Mouse (Mus musculus) liver, adult (tissue): ENCODE data around the gene Ccdc36.

Source experiments
- GATA4 ChIP-seq: IDR thresholded peaks from 2 replicates; pipeline ENCODE4 v1.6.1; 2014; ENCODE audit warnings: mild to moderate bottlenecking, low read length; ENCODE audit not compliant: insufficient replicate concordance

The Ccdc36 gene

DNA sequence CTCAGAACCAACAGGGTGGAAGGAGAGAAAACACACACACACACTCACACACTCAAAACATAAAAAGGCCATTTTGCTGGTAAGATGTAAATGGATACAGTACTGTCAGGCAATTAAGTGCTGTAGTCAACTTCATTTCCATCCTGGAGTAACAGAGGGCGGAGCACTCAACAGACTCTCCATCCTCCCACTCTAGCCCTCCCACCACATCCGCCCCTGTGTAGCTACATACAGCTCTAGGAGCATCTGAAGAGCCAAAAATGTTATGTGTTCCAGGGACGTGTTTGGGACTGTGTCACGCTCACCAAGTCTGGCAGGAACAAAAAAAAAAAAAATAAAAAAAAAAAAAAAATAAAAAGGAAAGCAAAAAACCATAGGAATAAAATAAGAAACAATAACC lies 25.2 kb downstream of the Ccdc36 start:
- no peak for TF ChIP-seq GATA4

DNA sequence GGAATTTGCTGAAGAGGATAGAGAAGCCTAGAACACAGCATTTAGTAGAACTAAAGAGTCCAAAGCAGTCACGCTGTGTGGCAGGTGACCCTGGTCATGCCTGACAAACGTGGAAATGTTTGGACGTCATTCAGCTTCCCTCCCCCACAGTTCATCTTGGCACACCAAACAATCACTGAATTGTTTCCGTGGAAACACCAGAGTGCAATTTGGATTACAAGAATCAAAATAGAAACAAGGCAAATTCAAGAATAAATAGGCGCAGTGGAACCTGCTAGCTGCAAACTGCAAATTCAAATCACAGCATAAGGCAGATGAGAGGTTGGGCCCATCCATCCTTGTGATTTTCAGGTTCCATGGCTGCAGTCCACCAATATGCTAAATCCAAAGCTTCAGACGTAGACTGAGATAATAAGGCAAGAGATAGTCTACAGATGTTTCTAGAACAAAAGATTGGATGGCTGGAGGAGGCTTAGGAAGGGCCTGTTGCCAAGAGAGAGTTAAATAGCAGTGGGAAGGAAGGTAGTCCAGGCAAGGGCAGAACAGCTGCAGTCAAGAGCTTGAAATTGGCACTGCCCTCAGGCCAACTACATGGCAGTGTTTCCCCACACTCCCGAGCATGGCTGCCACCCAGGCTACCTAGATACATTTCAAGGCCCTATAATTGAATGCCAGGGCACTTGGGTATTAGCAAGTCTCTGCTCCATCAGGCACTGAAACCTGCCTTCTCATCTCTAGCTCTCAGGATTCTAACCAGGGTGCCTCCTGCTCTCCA lies 26.9 kb downstream of the Ccdc36 start:
- no peak for TF ChIP-seq GATA4

DNA sequence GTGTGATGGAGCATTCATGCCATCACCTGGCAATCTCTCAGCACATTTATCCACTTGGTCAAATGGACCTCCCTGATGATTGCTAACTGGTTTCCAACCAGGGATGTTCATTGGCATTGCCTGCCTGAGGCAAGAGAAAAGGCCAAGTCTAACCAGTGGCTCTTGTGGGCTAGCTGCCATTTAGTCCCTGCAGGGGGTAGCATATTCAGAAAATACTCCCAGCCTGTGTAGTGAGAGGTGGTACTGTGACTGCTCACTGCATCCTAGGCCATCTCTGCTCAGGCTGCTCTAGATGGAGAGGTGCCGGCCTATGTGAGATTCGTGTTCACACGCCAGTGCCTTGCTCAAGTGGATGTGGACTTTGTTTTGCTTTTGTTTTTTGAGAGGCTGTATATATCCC lies 30.0 kb downstream of the Ccdc36 start:
- TF ChIP-seq GATA4: no peak

DNA sequence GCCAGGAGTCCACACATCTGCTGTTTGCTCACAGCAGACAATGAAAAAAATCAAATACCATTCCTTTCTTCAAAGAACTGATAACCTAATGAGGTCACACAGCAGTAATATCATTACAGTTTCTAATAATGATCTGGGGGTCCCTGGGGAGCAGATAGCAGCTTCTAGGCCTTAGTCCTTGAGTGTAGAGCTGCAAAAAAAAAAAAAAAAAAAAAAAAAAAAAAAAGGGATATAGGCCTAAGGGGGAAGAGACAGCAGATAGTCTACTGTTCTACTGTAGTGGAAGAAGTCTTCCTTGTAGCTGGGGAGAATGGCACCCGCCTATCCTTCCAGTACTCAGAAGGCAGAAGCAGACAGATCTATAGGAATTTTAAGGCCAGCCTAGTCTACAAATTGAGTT lies 32.9 kb downstream of the Ccdc36 start:
- TF ChIP-seq GATA4: no peak

DNA sequence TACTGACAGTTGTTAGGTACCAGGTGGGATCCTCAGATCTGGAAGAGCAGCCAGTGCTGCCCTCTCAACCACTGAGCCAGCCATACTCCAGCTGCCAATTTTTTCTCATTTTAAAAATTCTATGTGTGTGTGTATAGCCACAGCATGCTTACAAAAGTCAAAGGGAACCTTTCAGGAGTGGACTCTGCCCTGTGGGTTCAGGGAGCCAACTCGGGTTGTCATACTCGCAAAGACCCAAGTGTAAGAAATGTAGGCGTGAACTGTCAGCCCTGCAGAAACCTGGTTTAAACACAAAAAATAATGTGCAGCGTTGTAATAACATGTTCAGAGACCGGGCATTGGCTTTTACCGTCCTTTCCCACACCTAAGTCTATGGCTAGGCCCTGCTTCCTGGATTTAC lies 34.1 kb downstream of the Ccdc36 start:
- no peak for TF ChIP-seq GATA4

DNA sequence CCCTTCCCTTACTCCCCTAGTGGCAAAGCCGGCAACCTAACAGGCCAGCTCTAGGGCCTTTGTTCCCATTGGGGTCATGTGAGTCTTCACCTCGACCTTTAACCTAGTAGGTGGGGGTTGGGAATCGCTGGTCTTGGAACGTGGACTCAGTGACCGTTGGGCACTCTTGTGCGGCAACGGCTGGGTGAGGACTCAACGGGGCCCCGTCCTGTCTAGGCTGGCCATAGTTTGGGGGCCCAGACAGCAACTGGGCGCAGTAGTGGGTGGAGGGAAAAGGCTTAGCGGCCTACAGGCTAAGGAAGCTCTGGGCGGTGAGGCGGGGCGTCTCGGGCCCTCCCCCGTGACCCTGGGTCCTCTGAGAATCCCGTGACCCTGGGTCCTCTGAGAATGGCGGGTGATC lies 35.6 kb downstream of the Ccdc36 start, which contains the start of gene 1700102P08Rik:
Gene 1700102P08Rik, plus strand, starts transcription at position 130 of the 400 bp plus-strand sequence.
- no peak for TF ChIP-seq GATA4

DNA sequence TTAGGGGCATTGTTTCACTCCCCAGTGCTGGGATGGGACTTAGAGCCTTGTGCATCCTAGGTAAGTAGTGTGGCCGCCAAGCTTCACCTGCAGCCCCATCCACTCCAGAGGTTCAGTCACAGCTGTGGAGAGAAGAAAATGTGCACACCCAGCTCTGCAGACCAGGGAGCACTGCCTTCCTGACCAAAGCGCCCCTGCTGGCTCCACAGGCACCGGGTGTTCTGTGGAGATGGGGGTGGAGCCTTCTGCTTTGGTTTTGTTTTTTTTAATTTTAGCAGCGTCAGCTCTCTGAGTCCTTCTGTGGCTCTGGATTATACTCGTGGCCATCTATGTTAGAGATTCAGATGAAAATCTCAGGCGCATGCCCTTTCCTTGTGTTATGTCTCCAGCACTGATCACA lies 39.1 kb downstream of the Ccdc36 start:
- no peak for TF ChIP-seq GATA4

DNA sequence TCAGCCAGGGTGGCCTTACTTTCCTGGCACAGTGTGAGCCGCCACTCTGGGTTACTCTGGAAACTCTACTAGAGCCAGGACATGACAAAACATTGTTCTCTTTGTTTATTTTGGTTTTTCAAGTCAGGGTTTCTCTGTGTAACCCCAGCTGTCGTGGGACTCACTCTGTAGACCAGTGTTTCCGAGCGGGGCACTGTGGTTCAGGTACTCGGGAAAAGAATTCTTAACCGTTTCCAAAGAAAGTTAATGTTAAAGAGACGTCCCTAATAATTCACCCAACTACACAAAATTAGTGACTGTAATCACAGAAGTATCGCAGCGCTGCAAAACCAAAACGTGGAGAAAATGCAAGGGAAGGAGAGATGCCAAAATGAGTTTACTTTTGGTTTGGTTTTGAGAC lies 39.7 kb downstream of the Ccdc36 start:
- no peak for TF ChIP-seq GATA4

DNA sequence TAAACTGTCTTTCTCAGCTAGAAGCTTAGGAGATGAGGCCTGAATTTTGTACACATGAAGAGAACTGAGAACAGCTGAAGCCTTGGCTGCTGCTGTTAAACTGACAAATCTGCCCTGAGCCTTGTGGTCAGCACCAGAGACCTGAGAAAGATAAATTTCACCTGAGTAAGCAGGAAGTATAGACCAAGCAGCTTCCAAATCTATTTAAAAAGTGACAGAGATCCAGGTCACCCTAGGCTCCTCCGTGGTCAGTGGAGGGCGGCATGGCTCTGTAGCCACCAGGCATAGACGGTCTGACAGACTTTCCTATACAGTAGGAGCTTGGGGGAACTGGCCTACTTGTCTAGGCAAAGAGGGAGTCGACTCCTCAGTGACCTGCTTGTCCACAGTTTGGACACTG lies 41.5 kb downstream of the Ccdc36 start:
- TF ChIP-seq GATA4: no peak

DNA sequence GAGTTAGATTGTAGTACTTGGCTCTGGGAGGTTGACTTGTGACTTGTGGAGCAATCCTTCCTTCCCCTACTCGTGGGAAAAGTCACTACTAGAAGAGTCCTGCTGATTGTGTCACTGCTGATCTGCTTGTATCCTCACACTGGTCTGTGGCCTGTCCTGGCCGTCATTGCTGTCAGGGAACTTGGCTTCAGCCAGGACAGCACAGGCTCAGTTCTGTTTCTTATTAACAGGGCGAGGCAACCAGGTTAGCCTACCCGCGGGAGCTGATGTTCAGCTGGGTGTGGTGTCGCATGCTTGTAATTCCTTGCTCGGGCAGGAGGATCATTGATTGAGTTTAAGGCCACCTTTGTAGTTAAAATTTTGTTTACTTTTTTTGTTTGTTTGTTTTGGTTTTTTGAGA lies 43.3 kb downstream of the Ccdc36 start:
- no peak for TF ChIP-seq GATA4

DNA sequence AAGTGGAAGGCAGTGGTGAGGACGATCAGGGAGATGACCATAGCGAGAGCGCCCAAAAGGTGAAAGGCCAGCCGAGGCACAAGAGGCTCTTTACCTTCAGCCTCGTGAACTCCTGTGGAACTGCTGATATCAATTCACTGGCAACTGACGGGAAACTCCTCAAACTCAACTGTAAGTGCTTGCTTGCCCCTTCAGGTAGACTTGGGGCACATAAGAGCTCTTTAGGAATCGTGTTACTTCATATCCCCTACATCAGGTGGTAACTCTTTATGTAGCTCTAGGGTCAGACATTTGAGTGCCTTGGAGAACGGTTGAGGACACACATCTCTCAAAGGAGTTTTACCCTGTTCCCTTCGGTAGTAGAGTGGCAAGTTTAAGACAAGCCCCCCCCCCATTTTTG lies 46.9 kb downstream of the Ccdc36 start:
- TF ChIP-seq GATA4: no peak

DNA sequence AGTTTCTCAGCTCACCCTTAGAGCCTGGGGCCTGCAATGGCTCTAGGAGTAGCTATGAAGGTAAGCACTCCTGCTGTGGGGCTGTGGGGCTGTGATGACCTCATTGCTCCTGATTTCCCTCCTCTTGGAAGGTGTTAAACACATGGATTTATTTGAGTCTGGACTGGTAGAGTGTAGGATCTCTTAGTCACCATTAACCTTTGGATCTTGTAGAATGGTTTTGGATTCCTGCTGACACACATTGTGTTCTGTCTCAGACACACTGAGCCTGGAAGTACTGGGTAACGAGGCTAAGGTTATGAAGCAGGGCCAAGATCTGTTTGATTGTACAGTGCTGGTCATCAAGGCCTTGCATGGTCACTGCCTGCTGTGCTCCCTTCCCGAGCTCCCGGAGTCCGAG lies 49.0 kb downstream of the Ccdc36 start:
- TF ChIP-seq GATA4: no peak; the same call in 1 of the 2 replicates

DNA sequence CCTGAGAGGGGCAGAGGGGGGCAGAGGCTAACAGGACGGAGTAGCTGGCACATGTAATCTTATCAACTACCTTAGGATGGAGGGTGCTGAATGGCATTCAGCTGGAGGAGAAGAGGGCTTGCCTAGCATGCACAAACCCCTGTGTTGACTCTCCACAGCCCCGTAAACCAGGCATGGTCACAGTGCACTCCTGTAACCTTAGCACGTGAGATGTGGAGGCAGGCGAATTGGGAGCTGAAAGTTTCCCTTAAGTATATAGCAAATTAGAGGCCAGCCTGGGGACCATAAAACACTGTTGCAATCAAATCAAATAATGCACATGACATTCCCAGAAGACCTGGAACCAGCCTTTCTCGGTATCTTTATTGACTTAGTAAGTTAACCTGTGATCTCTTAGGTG lies 49.5 kb downstream of the Ccdc36 start:
- TF ChIP-seq GATA4: no peak

DNA sequence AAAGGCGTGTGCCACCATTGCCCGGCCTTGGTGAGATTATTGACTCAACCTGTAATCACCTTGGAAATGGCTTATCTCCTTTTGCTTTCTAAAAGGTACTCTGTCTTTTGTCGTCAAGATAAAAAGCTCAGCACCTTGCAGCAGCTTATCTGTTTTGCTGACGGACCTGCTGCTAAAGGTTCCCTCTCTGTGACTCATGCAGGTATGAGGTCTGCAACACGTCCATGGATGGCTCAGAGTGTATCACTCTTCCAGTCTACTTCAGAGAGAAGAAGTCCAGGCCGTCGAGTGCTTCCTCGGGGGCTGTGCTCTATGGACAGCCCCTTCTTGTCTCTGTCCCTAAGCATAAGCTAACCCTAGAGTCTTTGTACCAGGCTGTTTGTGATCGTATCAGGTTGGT lies 50.0 kb downstream of the Ccdc36 start:
- TF ChIP-seq GATA4: no peak
